Mouse (Mus musculus) liver, embryonic 14.5 days (tissue): ENCODE measurements around the gene Pnpo. TPM values are rescaled to one million over a fixed set of nuclear protein-coding genes. Genes with fewer than 3 reads are reported as not detected.

Experiments
- ATAC-seq: fragments of 200-750 bp; cut with Nextera tagmentation; 2 replicates; pipeline ENCODE4 v1.8.0; 2017; ENCODE audit warnings: moderate number of reproducible peaks, mild to moderate bottlenecking, moderate library complexity; ENCODE audit not compliant: insufficient read depth
- DNase-seq, 3 experiments: peaks; one replicate each; pipeline ENCODE4 v3.0.0-alpha.2; 2012 to 2013; ENCODE audit warnings: low read depth in 3 of 3, low spot score in 3 of 3
- H3K27ac ChIP-seq: fragments of 300-500 bp; sonication (generic); 2 replicates; pipeline ENCODE4 v1.5.1; 2014; ENCODE audit warnings: moderate library complexity, mild to moderate bottlenecking, control low read depth, inconsistent platforms
- H3K27me3 ChIP-seq: fragments of 300-500 bp; sonication (generic); 2 replicates; pipeline ENCODE4 v1.6.1; 2014; ENCODE audit warnings: mild to moderate bottlenecking, low read length, moderate library complexity; ENCODE audit not compliant: control insufficient read depth, insufficient read depth
- H3K36me3 ChIP-seq: fragments of 300-500 bp; sonication (generic); replicated peaks from 2 replicates; pipeline ENCODE4 v1.6.1; 2014; ENCODE audit warnings: low read depth; ENCODE audit not compliant: control insufficient read depth, insufficient read depth
- H3K4me1 ChIP-seq, 2 experiments: fragments of 200-500 bp in 1 of 2; fragments of 300-500 bp in 1 of 2; sonication (generic) in 1 of 2; replicated peaks; 2 replicates each; pipeline ENCODE4 v1.6.1; 2012 to 2014; ENCODE audit warnings: antibody characterized with exemption in 1 of 2, inconsistent platforms in 1 of 2, low read length in 1 of 2; ENCODE audit not compliant: control insufficient read depth in 2 of 2, insufficient read depth in 2 of 2
- H3K4me2 ChIP-seq: fragments of 300-500 bp; sonication (generic); 2 replicates; pipeline ENCODE4 v1.6.1; 2014; ENCODE audit warnings: low read depth, mild to moderate bottlenecking, control low read depth, moderate library complexity
- H3K4me3 ChIP-seq, 2 experiments: fragments of 200-500 bp in 1 of 2; fragments of 300-500 bp in 1 of 2; sonication (generic) in 1 of 2; 2 replicates each; pipeline ENCODE4 v1.5.1; 2012 to 2014; ENCODE audit warnings: low read depth in 2 of 2, low read length in 2 of 2, mild to moderate bottlenecking in 2 of 2, control low read depth in 1 of 2, inconsistent platforms in 1 of 2, moderate library complexity in 1 of 2; ENCODE audit not compliant: insufficient read depth in 1 of 2
- H3K9ac ChIP-seq: fragments of 300-500 bp; sonication (generic); replicated peaks from 2 replicates; pipeline ENCODE4 v1.6.1; 2014; ENCODE audit warnings: mild to moderate bottlenecking, control low read depth, moderate library complexity
- H3K9me3 ChIP-seq: fragments of 300-500 bp; sonication (generic); 2 replicates; pipeline ENCODE4 v1.6.1; 2016; ENCODE audit warnings: low read length, mixed read lengths; ENCODE audit not compliant: control insufficient read depth
- CTCF ChIP-seq: IDR thresholded peaks from 2 replicates; pipeline ENCODE4 v1.5.1; 2016; ENCODE audit warnings: antibody characterized with exemption, low read depth, control low read depth
- EP300 ChIP-seq: IDR thresholded peaks from 2 replicates; pipeline ENCODE4 v1.6.1; 2016; ENCODE audit warnings: antibody characterized with exemption, low read depth
- WGBS: fragments of 180-500 bp; shearing (Covaris S2); extraction: QIAGEN DNeasy Blood & Tissue Kit; methylation state at CpG from one replicate; pipeline ENCODE4 v1.1.7; 2014; ENCODE audit not compliant: insufficient replicate concordance; 5-methylcytosine and 5-hydroxymethylcytosine counted together
- polyA plus RNA-seq, 2 experiments: library from polyadenylated mRNA; depleted of rRNA in 1 of 2; stranded (reverse) in 1 of 2; unstranded in 1 of 2; fragments of >200 nt; fragmentation: Nextera tagmentation in 1 of 2; extraction: Ambion mirVana in 1 of 2; gene quantifications; 2 replicates each; pipeline versions ENCODE4 v1.2.1 to v1.2.3; 2012 to 2014

Gene Pnpo
- polyA plus RNA-seq, 2 experiments: 355 to 564 TPM

- H3K4me1 ChIP-seq: no peaks in the 10 kb centered on the region
- WGBS: 71% methylated on average over 9 of the region's 9 CpGs
- H3K4me3 ChIP-seq: no peak overlapping the region
- TF ChIP-seq CTCF (no peak), EP300 (no peak)
- no peaks in the 10 kb centered on the region for H3K36me3 ChIP-seq
- DNase-seq (no peak), ATAC-seq (no peak)
- H3K9ac ChIP-seq: no peak overlapping the region
- no peaks in the 10 kb centered on the region for H3K27me3 ChIP-seq
- H3K27ac ChIP-seq: no peak overlapping the region
- no peak overlapping the region for H3K4me2 ChIP-seq
- no peaks in the 10 kb centered on the region for H3K9me3 ChIP-seq
These were observed 42.5 kb downstream of the Pnpo start for GRCm38 (mm10) chr11:96901332-96901731.

DNA sequence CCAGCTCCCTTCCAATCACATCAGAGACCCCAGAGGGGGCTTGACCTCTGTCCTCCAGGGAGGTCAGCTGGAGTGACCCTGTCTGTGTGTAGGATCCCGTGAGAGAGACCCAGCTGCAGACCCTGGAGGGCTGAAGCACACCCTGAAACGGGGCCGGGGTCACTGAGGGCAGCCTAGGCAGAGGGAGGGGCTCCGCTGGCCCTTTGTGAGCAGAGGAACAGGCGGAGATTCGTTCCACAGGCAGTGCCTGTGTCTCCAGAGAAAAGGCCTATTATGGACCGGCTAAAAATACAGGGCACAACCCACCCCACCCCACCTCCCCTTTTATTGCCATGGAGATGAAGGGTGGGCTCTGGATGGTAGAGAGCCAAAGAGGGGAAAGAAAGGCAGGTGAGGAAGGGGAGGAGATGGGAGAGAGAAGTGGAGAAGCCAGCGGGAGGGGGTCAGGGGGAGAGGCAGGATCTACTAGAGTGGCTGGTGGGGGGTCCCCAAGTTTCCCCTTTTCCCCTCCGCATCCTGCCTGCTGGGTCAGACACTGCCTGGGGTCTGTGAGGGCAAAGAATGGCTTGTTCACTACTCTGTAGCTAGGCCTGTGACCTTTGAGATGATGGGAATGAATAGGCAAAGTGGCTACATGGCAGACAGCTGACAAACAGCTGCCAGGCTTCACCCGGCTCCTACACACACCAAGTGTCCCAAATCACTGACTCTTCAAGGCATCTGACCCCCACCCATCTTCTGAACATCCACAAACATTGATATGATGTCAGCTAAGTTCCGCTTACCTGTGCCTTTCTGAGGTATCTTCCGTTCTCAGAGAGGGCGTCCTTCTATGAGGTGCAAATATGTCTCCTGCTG is 44.1 kb downstream of the Pnpo start:
- Histone ChIP-seq H3K4me1 (peaks cover 0 to 2% of the 10 kb centered on the region in 2 experiments; a peak in 1 of 4 replicates), H3K36me3 (no peaks in the 10 kb centered on the region), H3K27me3 (no peaks in the 10 kb centered on the region), H3K9ac (no peak overlapping the region), H3K4me2 (no peak overlapping the region), H3K4me3 (no peak overlapping the region), H3K27ac (no peak overlapping the region), H3K9me3 (no peaks in the 10 kb centered on the region)
- DNase-seq (no peak), ATAC-seq (no peak)
- TF ChIP-seq CTCF: no peak
- TF ChIP-seq EP300: no peak
- 51% methylated on average over 13 of the region's 13 CpGs for WGBS

GRCm38 (mm10) chr11:96895886-96896285 is 47.9 kb downstream of the Pnpo start:
- H3K4me2 ChIP-seq: no peak overlapping the region
- H3K9me3 ChIP-seq: no peaks in the 10 kb centered on the region
- no peak overlapping the region for H3K9ac ChIP-seq
- no peaks in the 10 kb centered on the region for H3K36me3 ChIP-seq
- no peak overlapping the region for H3K27ac ChIP-seq
- H3K4me1 ChIP-seq: peaks cover 0 to 2% of the 10 kb centered on the region in 2 experiments; a peak in 1 of 4 replicates
- no peak for DNase-seq
- no peak overlapping the region for H3K4me3 ChIP-seq
- ATAC-seq: no peak
- 50% methylated on average over 4 of the region's 4 CpGs for WGBS
- H3K27me3 ChIP-seq: no peaks in the 10 kb centered on the region; the same call in 1 of the 2 replicates
- TF ChIP-seq CTCF: no peak
- TF ChIP-seq EP300: no peak

DNA sequence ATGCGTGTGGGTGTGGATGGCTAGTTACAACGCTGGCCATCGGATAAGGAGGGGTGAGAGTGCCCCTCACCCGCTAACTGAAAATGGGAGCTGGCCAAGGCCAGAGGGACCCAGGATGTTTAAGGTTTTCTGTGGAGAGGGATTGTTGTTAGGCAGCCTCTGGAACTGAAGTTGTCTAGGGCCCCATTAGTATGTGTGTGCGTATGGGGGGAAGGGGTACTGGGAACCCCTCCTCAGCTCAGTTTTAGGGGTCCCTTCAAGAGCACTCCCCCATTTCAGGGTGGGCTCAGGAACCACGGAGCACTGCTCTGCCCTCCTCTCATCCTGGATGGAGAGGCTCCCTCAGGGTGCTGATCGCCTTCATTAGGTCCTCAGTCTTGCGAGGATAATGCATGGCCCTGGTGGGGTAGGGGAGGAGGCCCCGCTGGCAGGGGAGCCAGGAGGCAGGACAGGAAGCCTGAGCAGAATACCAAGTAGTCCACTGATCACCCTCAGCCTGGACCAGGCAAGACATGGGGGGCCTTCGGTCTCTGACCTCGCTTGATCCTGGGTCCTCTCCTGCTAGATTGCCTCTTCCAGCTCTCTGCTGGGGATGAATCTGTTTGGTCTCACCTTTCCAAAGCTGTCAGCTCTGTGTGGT is 50.5 kb downstream of the Pnpo start:
- peaks cover 0 to 2% of the 10 kb centered on the region in 2 experiments; a peak in 1 of 4 replicates for H3K4me1 ChIP-seq
- H3K4me3 ChIP-seq: no peak overlapping the region
- DNase-seq (no peak), ATAC-seq (no peak)
- H3K4me2 ChIP-seq: no peak overlapping the region
- no peaks in the 10 kb centered on the region; the same call in 1 of the 2 replicates for H3K27me3 ChIP-seq
- H3K9me3 ChIP-seq: no peaks in the 10 kb centered on the region
- 62% methylated on average over 11 of the region's 11 CpGs for WGBS
- H3K36me3 ChIP-seq: no peaks in the 10 kb centered on the region
- no peak for TF ChIP-seq EP300
- TF ChIP-seq CTCF: no peak
- no peak overlapping the region for H3K27ac ChIP-seq
- H3K9ac ChIP-seq: no peak overlapping the region
